Mouse (Mus musculus) MEL (cell line): ENCODE results near the gene Ints5. TPM values are rescaled to one million over a fixed set of nuclear protein-coding genes. Genes with fewer than 3 reads are reported as not detected.

Experiments used
- DNase-seq: peaks from one replicate; pipeline ENCODE4 v3.0.0; 2011; ENCODE audit warnings: low read depth, low spot score
- H3K27ac ChIP-seq: 2 replicates; pipeline ENCODE4 v1.5.1; 2012; ENCODE audit warnings: low read depth, mild to moderate bottlenecking, control low read depth, low read length, moderate library complexity; ENCODE audit not compliant: control insufficient read depth
- H3K27me3 ChIP-seq, 2 experiments: fragments of 150-350 bp in 1 of 2; sonication (generic) in 1 of 2; 2 replicates each; pipeline ENCODE4 v1.6.1; 2012; ENCODE audit warnings: low read length in 2 of 2, mild to moderate bottlenecking in 2 of 2, improper control_type of control experiment in 1 of 2, moderate library complexity in 1 of 2; ENCODE audit not compliant: insufficient read depth in 2 of 2, control insufficient read depth in 1 of 2
- H3K36me3 ChIP-seq, 2 experiments: 2 replicates each; pipeline ENCODE4 v1.6.1; 2012 to 2014; ENCODE audit warnings: low read length in 2 of 2, improper control_type of control experiment in 1 of 2, inconsistent platforms in 1 of 2, mild to moderate bottlenecking in 1 of 2; ENCODE audit not compliant: insufficient read depth in 2 of 2, control insufficient read depth in 1 of 2
- H3K4me1 ChIP-seq, 2 experiments: fragments of 150-350 bp in 1 of 2; sonication (generic) in 1 of 2; 2 replicates each; pipeline ENCODE4 v1.6.1; 2012; ENCODE audit warnings: low read length in 2 of 2, improper control_type of control experiment in 1 of 2, mild to moderate bottlenecking in 1 of 2; ENCODE audit not compliant: insufficient read depth in 2 of 2, control insufficient read depth in 1 of 2
- H3K4me3 ChIP-seq, 2 experiments: fragments of 150-350 bp in 1 of 2; sonication (generic) in 1 of 2; 2 replicates each; pipeline ENCODE4 v1.5.1; 2012; ENCODE audit warnings: low read depth in 2 of 2, low read length in 2 of 2, mild to moderate bottlenecking in 2 of 2, moderate library complexity in 2 of 2, control low read depth in 1 of 2, improper control_type of control experiment in 1 of 2; ENCODE audit not compliant: control insufficient read depth in 1 of 2, insufficient read depth in 1 of 2
- H3K79me2 ChIP-seq: 2 replicates; pipeline ENCODE4 v1.6.1; 2012; ENCODE audit warnings: mild to moderate bottlenecking, low read length, moderate library complexity; ENCODE audit not compliant: control insufficient read depth, poor library complexity, insufficient read depth
- H3K9ac ChIP-seq: 2 replicates; pipeline ENCODE4 v1.6.1; 2012; ENCODE audit warnings: low read depth, mild to moderate bottlenecking, control low read depth, low read length, moderate library complexity; ENCODE audit not compliant: control insufficient read depth, poor library complexity, severe bottlenecking
- H3K9me3 ChIP-seq: fragments of 150-350 bp; sonication (generic); replicated peaks from 2 replicates; pipeline ENCODE4 v1.6.1; 2012; ENCODE audit warnings: mild to moderate bottlenecking, low read length, improper control_type of control experiment, moderate library complexity; ENCODE audit not compliant: insufficient read depth
- BHLHE40 ChIP-seq: IDR thresholded peaks from 2 replicates; pipeline ENCODE4 v1.6.1; 2012; ENCODE audit warnings: low read depth, mild to moderate bottlenecking, inconsistent platforms, low read length, improper control_type of control experiment, borderline replicate concordance
- CTCF ChIP-seq, 3 experiments: IDR thresholded peaks in 2 of 3; conservative IDR thresholded peaks in 1 of 3; 2 replicates each; pipeline ENCODE4 v1.5.1; 2011 to 2012; ENCODE audit warnings: low read length in 3 of 3, low read depth in 2 of 3, mild to moderate bottlenecking in 2 of 3, improper control_type of control experiment in 1 of 3, inconsistent platforms in 1 of 3, mixed read lengths in 1 of 3, moderate library complexity in 1 of 3; ENCODE audit not compliant: control insufficient read depth in 1 of 3, insufficient read depth in 1 of 3, poor library complexity in 1 of 3, severe bottlenecking in 1 of 3
- ELF1 ChIP-seq: IDR thresholded peaks from 2 replicates; pipeline ENCODE4 v1.6.1; 2014; ENCODE audit warnings: low read depth, mild to moderate bottlenecking, inconsistent platforms, low read length, improper control_type of control experiment, moderate library complexity
- KAT2A ChIP-seq: conservative IDR thresholded peaks from 2 replicates; pipeline ENCODE4 v1.6.1; 2012; ENCODE audit warnings: low read depth, low read length, improper control_type of control experiment, inconsistent platforms
- MAZ ChIP-seq: IDR thresholded peaks from 2 replicates; pipeline ENCODE4 v1.6.1; 2012; ENCODE audit warnings: low read depth, mild to moderate bottlenecking, inconsistent platforms, low read length, improper control_type of control experiment
- MEF2A ChIP-seq: IDR thresholded peaks from 2 replicates; pipeline ENCODE4 v1.6.1; 2014; ENCODE audit warnings: low read depth, mild to moderate bottlenecking, inconsistent platforms, low read length, improper control_type of control experiment; ENCODE audit not compliant: poor library complexity, insufficient replicate concordance, severe bottlenecking; ENCODE audit errors: extremely low read depth
- MXI1 ChIP-seq: IDR thresholded peaks from 2 replicates; pipeline ENCODE4 v1.6.1; 2011; ENCODE audit warnings: mild to moderate bottlenecking, low read depth, low read length, improper control_type of control experiment
- MYC ChIP-seq: IDR thresholded peaks from 2 replicates; pipeline ENCODE4 v1.6.1; 2011; ENCODE audit warnings: low read depth, mild to moderate bottlenecking, low read length, improper control_type of control experiment, moderate library complexity
- NRF1 ChIP-seq: IDR thresholded peaks from 2 replicates; pipeline ENCODE4 v1.6.1; 2014; ENCODE audit warnings: low read depth, mild to moderate bottlenecking, inconsistent platforms, low read length, improper control_type of control experiment, moderate library complexity; ENCODE audit not compliant: poor library complexity, insufficient read depth, severe bottlenecking
- POLR2A ChIP-seq, 2 experiments: IDR thresholded peaks; 2 replicates each; pipeline ENCODE4 v1.6.1; 2011 to 2012; ENCODE audit warnings: low read length in 2 of 2, mild to moderate bottlenecking in 2 of 2, control low read depth in 1 of 2, improper control_type of control experiment in 1 of 2, low read depth in 1 of 2, moderate library complexity in 1 of 2; ENCODE audit not compliant: control insufficient read depth in 1 of 2, insufficient read depth in 1 of 2, poor library complexity in 1 of 2
- POLR2AphosphoS5 ChIP-seq: IDR thresholded peaks from 2 replicates; pipeline ENCODE4 v1.6.1; 2012; ENCODE audit warnings: low read depth, borderline replicate concordance, mild to moderate bottlenecking, inconsistent platforms, low read length, moderate library complexity, mixed read lengths
- RAD21 ChIP-seq: IDR thresholded peaks from 2 replicates; pipeline ENCODE4 v1.6.1; 2011; ENCODE audit warnings: mild to moderate bottlenecking, low read depth, low read length, improper control_type of control experiment
- SIN3A ChIP-seq: IDR thresholded peaks from 2 replicates; pipeline ENCODE4 v1.6.1; 2012; ENCODE audit warnings: low read length, improper control_type of control experiment, inconsistent platforms
- SMC3 ChIP-seq: IDR thresholded peaks from 2 replicates; pipeline ENCODE4 v1.6.1; 2011; ENCODE audit warnings: low read depth, low read length, improper control_type of control experiment
- UBTF ChIP-seq: IDR thresholded peaks from 2 replicates; pipeline ENCODE4 v1.6.1; 2012; ENCODE audit warnings: low read depth, mild to moderate bottlenecking, inconsistent platforms, low read length, improper control_type of control experiment, moderate library complexity, borderline replicate concordance; ENCODE audit not compliant: insufficient read depth
- USF2 ChIP-seq, 2 experiments: IDR thresholded peaks; 2 replicates each; pipeline ENCODE4 v1.6.1; 2011 to 2012; ENCODE audit warnings: improper control_type of control experiment in 2 of 2, low read length in 2 of 2, borderline replicate concordance in 1 of 2, inconsistent platforms in 1 of 2, low read depth in 1 of 2, mild to moderate bottlenecking in 1 of 2; ENCODE audit not compliant: insufficient read depth in 1 of 2
- ZC3H11A ChIP-seq: IDR thresholded peaks from 2 replicates; pipeline ENCODE4 v1.6.1; 2012; ENCODE audit warnings: low read depth, mild to moderate bottlenecking, inconsistent platforms, low read length, improper control_type of control experiment
- polyA plus RNA-seq, 2 experiments: library from polyadenylated mRNA; stranded (reverse) in 1 of 2; unstranded in 1 of 2; fragments of >175 nt in 1 of 2; fragments of >200 nt in 1 of 2; gene quantifications; 2 replicates each; pipeline versions ENCODE4 v1.2.1 to v1.2.4; 2012; ENCODE audit warnings: low replicate concordance in 2 of 2, low read depth in 1 of 2; ENCODE audit not compliant: insufficient read length in 2 of 2, insufficient read depth in 1 of 2, missing spikeins in 1 of 2
- total RNA-seq: library from RNA; depleted of rRNA; stranded (reverse); fragments of 300-350 nt; gene quantifications from 2 replicates; pipeline ENCODE4 v1.2.3, GENCODE M21; 2012

The Ints5 gene
- total and polyA plus RNA-seq, 3 experiments = 43.9 to 51.5 TPM; not detected in 1

DNA sequence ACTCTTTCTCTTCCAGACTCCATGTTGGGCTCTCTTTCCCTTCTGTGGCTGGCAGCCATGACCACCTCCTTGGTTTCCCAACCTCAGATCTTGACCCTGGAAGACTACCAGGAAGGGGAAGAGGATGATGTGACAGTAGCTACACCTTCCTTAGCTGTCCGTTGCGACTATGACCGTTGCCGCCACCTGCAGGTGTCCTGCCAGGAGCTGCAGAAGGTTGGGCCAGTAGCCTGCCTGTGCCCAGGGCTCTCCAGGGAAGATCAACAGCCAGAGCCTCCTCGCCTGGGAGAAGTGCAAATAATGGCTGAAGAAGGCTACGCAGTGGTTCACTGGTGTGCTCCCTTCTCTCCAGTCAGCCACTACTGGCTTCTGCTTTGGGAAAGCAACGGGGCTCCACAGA, 41.2 kb upstream of the Ints5 start:
- Histone ChIP-seq H3K27me3 (no peaks in the 10 kb centered on the region), H3K27ac (no peak overlapping the region), H3K9me3 (no peaks in the 10 kb centered on the region), H3K4me3 (no peak overlapping the region), H3K9ac (no peak overlapping the region), H3K4me1 (no peaks in the 10 kb centered on the region), H3K79me2 (no peaks in the 10 kb centered on the region), H3K36me3 (no peaks in the 10 kb centered on the region; a peak in 1 of 4 replicates)
- DNase-seq = no peak
- TF ChIP-seq BHLHE40 (no peak), POLR2A (IDR thresholded peaks at IDR 0.05; ENCODE audit: control insufficient read depth in 1 of 2, insufficient read depth in 1 of 2, low read depth in 1 of 2, low read length in 2 of 2, poor library complexity in 1 of 2) (no peak), MAZ (no peak), SMC3 (no peak), USF2 (IDR thresholded peaks at IDR 0.05; ENCODE audit: borderline replicate concordance in 1 of 2, insufficient read depth in 1 of 2, low read depth in 1 of 2, low read length in 2 of 2) (no peak), CTCF (IDR thresholded peaks at IDR 0.05 in 2 of 3, conservative IDR thresholded peaks at IDR 0.05 in 1 of 3; ENCODE audit: control insufficient read depth in 1 of 3, insufficient read depth in 1 of 3, low read depth in 2 of 3, low read length in 3 of 3, poor library complexity in 1 of 3, severe bottlenecking in 1 of 3) (no peak), MYC (no peak), NRF1 (no peak), POLR2AphosphoS5 (no peak)

DNA sequence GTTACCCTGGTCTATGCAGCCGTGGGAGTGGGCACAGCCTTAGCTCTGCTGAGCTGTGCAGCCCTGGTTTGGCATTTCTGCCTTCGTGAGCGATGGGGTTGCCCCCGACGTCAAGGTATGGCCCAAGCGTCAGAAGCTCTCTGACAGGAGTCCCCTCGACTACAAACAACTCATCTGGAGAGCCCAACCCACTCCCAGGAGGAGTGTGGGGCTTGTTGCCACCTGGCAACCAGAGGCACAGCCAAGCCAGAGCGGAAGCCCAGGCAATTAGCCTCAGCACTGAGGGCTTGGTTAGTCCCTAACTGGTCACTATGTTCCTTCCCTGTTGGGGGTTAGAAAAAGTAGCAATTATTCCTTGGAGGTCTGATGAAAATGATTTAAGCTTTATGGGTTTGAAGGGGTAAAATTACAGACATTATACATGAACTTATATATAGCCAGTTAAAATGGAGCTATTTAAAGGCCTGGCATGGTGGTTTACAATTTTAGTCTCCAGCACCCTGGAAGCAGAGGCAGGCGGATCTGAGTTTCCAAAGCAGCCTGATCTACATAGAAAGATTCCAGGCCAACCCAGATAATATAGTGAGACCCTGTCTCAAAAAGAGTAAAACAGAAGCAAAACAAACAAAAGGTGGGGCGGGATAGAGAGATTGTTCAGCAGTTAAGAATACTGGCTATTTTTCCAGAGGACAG, 40.4 kb upstream of the Ints5 start:
- no peak for TF ChIP-seq MXI1
- no peak for TF ChIP-seq KAT2A
- TF ChIP-seq ZC3H11A = no peak
- TF ChIP-seq UBTF = no peak
- TF ChIP-seq RAD21 = no peak
- no peak for TF ChIP-seq SIN3A
- no peak for TF ChIP-seq MEF2A
- TF ChIP-seq ELF1 = no peak
- no peak for TF ChIP-seq BHLHE40
- H3K36me3 ChIP-seq = no peaks in the 10 kb centered on the region
- H3K79me2 ChIP-seq = no peaks in the 10 kb centered on the region
- H3K4me3 ChIP-seq = no peak overlapping the region
- no peak overlapping the region for H3K9ac ChIP-seq
- no peak for DNase-seq
- no peaks in the 10 kb centered on the region for H3K9me3 ChIP-seq
- H3K4me1 ChIP-seq = no peaks in the 10 kb centered on the region
- no peak overlapping the region for H3K27ac ChIP-seq
- H3K27me3 ChIP-seq = no peaks in the 10 kb centered on the region
